Mouse (Mus musculus) liver, embryonic 14.5 days (tissue): ENCODE results near the gene Tfcp2l1.

Source experiments
- CTCF ChIP-seq: IDR thresholded peaks from 2 replicates; pipeline ENCODE4 v1.5.1; 2016; ENCODE audit warnings: antibody characterized with exemption, low read depth, control low read depth
- EP300 ChIP-seq: IDR thresholded peaks from 2 replicates; pipeline ENCODE4 v1.6.1; 2016; ENCODE audit warnings: antibody characterized with exemption, low read depth

- TF ChIP-seq EP300 (no peak), CTCF (peak; percentile 50; the same call in 1 of the 2 replicates)
Measured at GRCm38 (mm10) chr1:118627781-118628464, at the start of gene Tfcp2l1.
